Mouse (Mus musculus) liver, postnatal 0 days (tissue): ENCODE measurements around the gene Gm47791.

Experiments used
- CTCF ChIP-seq: sonication (generic); IDR thresholded peaks from 2 replicates; pipeline ENCODE4 v1.5.1; 2016; ENCODE audit warnings: antibody characterized with exemption, low read depth
- EP300 ChIP-seq: IDR thresholded peaks from 2 replicates; pipeline ENCODE4 v1.6.1; 2016; ENCODE audit warnings: antibody characterized with exemption, low read depth, mild to moderate bottlenecking

- no peak for TF ChIP-seq CTCF
- TF ChIP-seq EP300, result no peak
Measured at GRCm38 (mm10) chr1:82766227-82766626, 4.8 kb downstream of the Gm47791 start.
